Mouse (Mus musculus): ENCODE results near the gene Slc17a7. TPM values are rescaled to one million over a fixed set of nuclear protein-coding genes. Genes with fewer than 3 reads are reported as not detected.

Slc17a7 gene
- polyA plus RNA-seq, 1 experiment: 1.6 TPM

- Histone ChIP-seq H3K4me3 (ENCODE audit: low read depth, low read length) (no peak overlapping the region), H3K9me3 (replicated peaks; ENCODE audit: control insufficient read depth, insufficient read depth, low read length, poor library complexity, severe bottlenecking) (no peaks in the 10 kb centered on the region), H3K4me1 (ENCODE audit: control insufficient read depth, insufficient read depth, low read length) (no peaks in the 10 kb centered on the region), H3K27ac (ENCODE audit: insufficient read depth, low read length) (no peak overlapping the region), H3K36me3 (ENCODE audit: control insufficient read depth, insufficient read depth, low read length, poor library complexity, severe bottlenecking) (no peaks in the 10 kb centered on the region), H3K27me3 (ENCODE audit: control insufficient read depth, insufficient read depth, low read length, poor library complexity, severe bottlenecking) (no peaks in the 10 kb centered on the region), H3K9ac (ENCODE audit: low read depth, poor library complexity, severe bottlenecking) (no peak overlapping the region)
- no peak for TF ChIP-seq EP300 (IDR thresholded peaks at IDR 0.05; ENCODE audit: insufficient read depth, low read depth, low read length)
- TF ChIP-seq POLR2A (IDR thresholded peaks at IDR 0.05; ENCODE audit: insufficient read depth, low read length): no peak
- no peak for TF ChIP-seq CTCF (IDR thresholded peaks at IDR 0.05; ENCODE audit: low read depth, low read length)
These were observed 30.4 kb downstream of the Slc17a7 start for GRCm38 (mm10) chr7:45193871-45194785.

- Histone ChIP-seq H3K27me3 (ENCODE audit: control insufficient read depth, insufficient read depth, low read length, poor library complexity, severe bottlenecking) (no peaks in the 10 kb centered on the region), H3K4me1 (ENCODE audit: control insufficient read depth, insufficient read depth, low read length) (no peaks in the 10 kb centered on the region), H3K36me3 (ENCODE audit: control insufficient read depth, insufficient read depth, low read length, poor library complexity, severe bottlenecking) (no peaks in the 10 kb centered on the region), H3K27ac (ENCODE audit: insufficient read depth, low read length) (no peak overlapping the region), H3K9ac (ENCODE audit: low read depth, poor library complexity, severe bottlenecking) (no peak overlapping the region), H3K4me3 (ENCODE audit: low read depth, low read length) (no peak overlapping the region), H3K9me3 (replicated peaks; ENCODE audit: control insufficient read depth, insufficient read depth, low read length, poor library complexity, severe bottlenecking) (no peaks in the 10 kb centered on the region)
- TF ChIP-seq POLR2A (IDR thresholded peaks at IDR 0.05; ENCODE audit: insufficient read depth, low read length) (no peak), CTCF (IDR thresholded peaks at IDR 0.05; ENCODE audit: low read depth, low read length) (no peak), EP300 (IDR thresholded peaks at IDR 0.05; ENCODE audit: insufficient read depth, low read depth, low read length) (no peak)
These were observed 31.8 kb downstream of the Slc17a7 start for GRCm38 (mm10) chr7:45195341-45196175.

GRCm38 (mm10) chr7:45196176-45196535 is 32.4 kb downstream of the Slc17a7 start:
- Histone ChIP-seq H3K9ac (ENCODE audit: low read depth, poor library complexity, severe bottlenecking) (no peak overlapping the region), H3K27me3 (ENCODE audit: control insufficient read depth, insufficient read depth, low read length, poor library complexity, severe bottlenecking) (no peaks in the 10 kb centered on the region), H3K36me3 (ENCODE audit: control insufficient read depth, insufficient read depth, low read length, poor library complexity, severe bottlenecking) (no peaks in the 10 kb centered on the region), H3K4me1 (ENCODE audit: control insufficient read depth, insufficient read depth, low read length) (no peaks in the 10 kb centered on the region), H3K27ac (ENCODE audit: insufficient read depth, low read length) (no peak overlapping the region), H3K4me3 (ENCODE audit: low read depth, low read length) (no peak overlapping the region), H3K9me3 (replicated peaks; ENCODE audit: control insufficient read depth, insufficient read depth, low read length, poor library complexity, severe bottlenecking) (no peaks in the 10 kb centered on the region)
- TF ChIP-seq EP300 (IDR thresholded peaks at IDR 0.05; ENCODE audit: insufficient read depth, low read depth, low read length): no peak
- no peak for TF ChIP-seq POLR2A (IDR thresholded peaks at IDR 0.05; ENCODE audit: insufficient read depth, low read length)
- TF ChIP-seq CTCF (IDR thresholded peaks at IDR 0.05; ENCODE audit: low read depth, low read length): no peak

- no peak overlapping the region for H3K9ac ChIP-seq (ENCODE audit: low read depth, poor library complexity, severe bottlenecking)
- TF ChIP-seq CTCF (IDR thresholded peaks at IDR 0.05; ENCODE audit: low read depth, low read length): no peak
- TF ChIP-seq POLR2A (IDR thresholded peaks at IDR 0.05; ENCODE audit: insufficient read depth, low read length): no peak
- no peak for TF ChIP-seq EP300 (IDR thresholded peaks at IDR 0.05; ENCODE audit: insufficient read depth, low read depth, low read length)
- H3K27me3 ChIP-seq (ENCODE audit: control insufficient read depth, insufficient read depth, low read length, poor library complexity, severe bottlenecking): no peaks in the 10 kb centered on the region
- no peaks in the 10 kb centered on the region for H3K9me3 ChIP-seq (replicated peaks; ENCODE audit: control insufficient read depth, insufficient read depth, low read length, poor library complexity, severe bottlenecking)
- H3K36me3 ChIP-seq (ENCODE audit: control insufficient read depth, insufficient read depth, low read length, poor library complexity, severe bottlenecking): no peaks in the 10 kb centered on the region
- H3K4me1 ChIP-seq (ENCODE audit: control insufficient read depth, insufficient read depth, low read length): no peaks in the 10 kb centered on the region
- H3K4me3 ChIP-seq (ENCODE audit: low read depth, low read length): no peak overlapping the region
- H3K27ac ChIP-seq (ENCODE audit: insufficient read depth, low read length): no peak overlapping the region
These were observed 33.2 kb downstream of the Slc17a7 start for GRCm38 (mm10) chr7:45196994-45197393.

- Histone ChIP-seq H3K4me3 (ENCODE audit: low read depth, low read length) (no peak overlapping the region), H3K9ac (ENCODE audit: low read depth, poor library complexity, severe bottlenecking) (no peak overlapping the region), H3K36me3 (ENCODE audit: control insufficient read depth, insufficient read depth, low read length, poor library complexity, severe bottlenecking) (no peaks in the 10 kb centered on the region), H3K4me1 (ENCODE audit: control insufficient read depth, insufficient read depth, low read length) (no peaks in the 10 kb centered on the region), H3K27ac (ENCODE audit: insufficient read depth, low read length) (no peak overlapping the region), H3K27me3 (ENCODE audit: control insufficient read depth, insufficient read depth, low read length, poor library complexity, severe bottlenecking) (no peaks in the 10 kb centered on the region), H3K9me3 (replicated peaks; ENCODE audit: control insufficient read depth, insufficient read depth, low read length, poor library complexity, severe bottlenecking) (no peaks in the 10 kb centered on the region)
- peak; percentile 94 for TF ChIP-seq CTCF (IDR thresholded peaks at IDR 0.05; ENCODE audit: low read depth, low read length)
- TF ChIP-seq EP300 (IDR thresholded peaks at IDR 0.05; ENCODE audit: insufficient read depth, low read depth, low read length): no peak
These were observed 34.7 kb downstream of the Slc17a7 start for GRCm38 (mm10) chr7:45198435-45198834.
